Mouse (Mus musculus) erythroblast, embryonic 14.5 days (primary cell): ENCODE measurements around the gene Tpp1.

Source experiments
- GATA1 ChIP-seq: IDR thresholded peaks from 2 replicates; pipeline ENCODE4 v1.6.1; 2012; ENCODE audit warnings: low read length, inconsistent platforms, mixed read lengths
- TAL1 ChIP-seq: IDR thresholded peaks from 3 replicates; pipeline ENCODE4 v1.6.1; 2012; ENCODE audit warnings: low read length, inconsistent platforms, mixed read lengths

GRCm38 (mm10) chr7:105764331-105764730 lies 12.3 kb upstream of the Tpp1 start:
- TF ChIP-seq GATA1: no peak
- TF ChIP-seq TAL1: no peak
